Mouse (Mus musculus) intestine, embryonic 14.5 days (tissue): ENCODE measurements around the gene Lmod3. TPM values are rescaled to one million over a fixed set of nuclear protein-coding genes. Genes with fewer than 3 reads are reported as not detected.

ENCODE experiments used
- ATAC-seq: fragments of 200-750 bp; cut with Nextera tagmentation; replicated peaks from 2 replicates; pipeline ENCODE4 v1.8.0; 2017; ENCODE audit warnings: low read depth, moderate number of reproducible peaks, moderate TSS enrichment, moderate library complexity; ENCODE audit not compliant: low FRiP score, low TSS enrichment
- DNase-seq: peaks from one replicate; pipeline ENCODE4 v3.0.0-alpha.2; 2018; ENCODE audit warnings: low spot score
- H3K27ac ChIP-seq: fragments of 300-500 bp; sonication (generic); 2 replicates; pipeline ENCODE4 v1.5.1; 2014; ENCODE audit warnings: low read depth, mild to moderate bottlenecking, control low read depth
- H3K27me3 ChIP-seq: fragments of 300-500 bp; sonication (generic); replicated peaks from 2 replicates; pipeline ENCODE4 v1.6.1; 2014; ENCODE audit warnings: low read length, control low read depth; ENCODE audit not compliant: control insufficient read depth, insufficient read depth
- H3K36me3 ChIP-seq: fragments of 300-500 bp; sonication (generic); 2 replicates; pipeline ENCODE4 v1.6.1; 2014; ENCODE audit warnings: low read length, control low read depth; ENCODE audit not compliant: control insufficient read depth, insufficient read depth
- H3K4me1 ChIP-seq: fragments of 300-500 bp; sonication (generic); replicated peaks from 2 replicates; pipeline ENCODE4 v1.6.1; 2014; ENCODE audit warnings: low read length, control low read depth, mixed read lengths; ENCODE audit not compliant: control insufficient read depth, insufficient read depth
- H3K4me2 ChIP-seq: fragments of 300-500 bp; sonication (generic); 2 replicates; pipeline ENCODE4 v1.6.1; 2014; ENCODE audit warnings: low read length
- H3K4me3 ChIP-seq: fragments of 300-500 bp; sonication (generic); 2 replicates; pipeline ENCODE4 v1.5.1; 2014; ENCODE audit warnings: low read depth, low read length, control low read depth, mixed read lengths
- H3K9ac ChIP-seq: fragments of 300-500 bp; sonication (generic); 2 replicates; pipeline ENCODE4 v1.6.1; 2014; ENCODE audit warnings: mild to moderate bottlenecking, low read length
- H3K9me3 ChIP-seq: fragments of 300-500 bp; sonication (generic); 2 replicates; pipeline ENCODE4 v1.6.1; 2016; ENCODE audit warnings: low read length, control low read depth; ENCODE audit not compliant: control insufficient read depth
- WGBS: fragments of 180-500 bp; shearing (Covaris S2); extraction: QIAGEN DNeasy Blood & Tissue Kit; methylation state at CpG from one replicate; pipeline ENCODE4 v1.1.7; 2014; 5-methylcytosine and 5-hydroxymethylcytosine counted together
- polyA plus RNA-seq: library from polyadenylated mRNA; unstranded; fragments of >200 nt; fragmentation: Nextera tagmentation; extraction: Ambion mirVana; gene quantifications from 2 replicates; pipeline ENCODE4 v1.2.1, GENCODE M21; 2014

Lmod3 gene
- polyA plus RNA-seq, 1 experiment from 2014 or later, result 0.11 TPM

DNA sequence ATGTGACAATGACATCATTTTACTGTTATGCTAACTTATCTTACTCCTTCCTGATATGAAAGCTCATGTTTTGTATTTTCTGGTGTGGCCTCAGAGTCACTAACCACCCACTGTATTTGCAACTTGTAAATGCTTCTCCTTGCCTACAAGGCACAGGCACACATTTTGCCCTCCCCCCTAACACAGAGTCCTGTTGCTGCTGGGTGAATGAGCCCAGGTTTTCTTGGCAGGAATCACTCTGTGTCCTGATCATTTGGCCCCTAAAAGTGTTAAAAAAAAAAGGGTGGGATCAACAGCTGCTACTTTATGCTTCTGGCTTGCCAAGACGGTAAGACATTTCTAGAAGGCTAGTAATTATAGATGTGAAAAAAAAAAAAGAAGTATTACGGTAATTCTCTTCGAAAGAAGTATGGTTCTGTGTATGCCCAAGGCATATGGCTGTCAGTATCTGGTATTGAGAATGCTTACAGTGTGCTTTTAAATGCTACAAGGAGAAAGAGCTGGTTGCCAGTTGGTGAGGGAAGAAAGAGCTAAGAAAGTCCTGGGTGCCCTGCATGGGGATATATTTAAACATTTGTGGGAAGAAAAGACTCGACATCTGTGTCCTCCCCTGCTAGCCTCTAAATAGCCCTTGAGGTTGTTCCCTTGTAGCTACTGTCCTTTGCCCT lies 36.3 kb downstream of the Lmod3 start:
- no peaks in the 10 kb centered on the region for H3K9me3 ChIP-seq
- H3K4me2 ChIP-seq, result no peak overlapping the region
- no peaks in the 10 kb centered on the region for H3K27me3 ChIP-seq
- no peaks in the 10 kb centered on the region; the same call in 1 of the 2 replicates for H3K36me3 ChIP-seq
- H3K4me3 ChIP-seq, result no peak overlapping the region
- no peak overlapping the region for H3K27ac ChIP-seq
- no peak overlapping the region for H3K9ac ChIP-seq
- no peak for ATAC-seq
- 78% methylated on average over 4 of the region's 4 CpGs for WGBS
- no peak for DNase-seq
- H3K4me1 ChIP-seq, result peaks cover 4% of the 10 kb centered on the region; the same call in 1 of the 2 replicates

DNA sequence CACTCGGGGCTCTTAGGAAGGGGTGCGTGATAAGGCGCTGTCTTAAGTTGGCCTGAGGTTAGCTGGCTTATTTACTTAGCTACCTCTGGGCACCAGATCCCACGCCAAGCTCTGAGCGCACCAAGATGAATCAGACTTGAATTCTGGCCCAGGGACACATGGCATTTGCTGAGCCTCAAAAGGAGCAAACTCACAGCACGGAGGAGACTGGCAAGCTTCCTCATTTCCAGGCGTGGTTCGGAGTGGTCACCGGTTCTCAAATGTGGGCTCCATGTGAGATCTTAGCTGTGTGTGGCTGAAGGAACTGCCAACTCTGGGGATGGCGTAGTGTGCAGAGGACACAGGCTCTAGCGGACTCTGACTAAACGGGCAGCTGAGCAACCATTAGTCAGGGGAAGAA lies 40.6 kb downstream of the Lmod3 start:
- H3K4me3 ChIP-seq, result peak overlapping the region; percentile 69; the same call in 1 of the 2 replicates
- H3K4me1 ChIP-seq, result peaks cover 11% of the 10 kb centered on the region
- H3K9me3 ChIP-seq, result no peaks in the 10 kb centered on the region
- DNase-seq (no peak), ATAC-seq (no peak)
- H3K27me3 ChIP-seq, result no peaks in the 10 kb centered on the region
- no peak overlapping the region for H3K27ac ChIP-seq
- H3K4me2 ChIP-seq, result peak overlapping the region; percentile 78
- 73% methylated on average over 12 of the region's 12 CpGs for WGBS
- 0 out of 2 replicates have a peak overlapping the region, but pooled peaks have one; percentile 18 for H3K9ac ChIP-seq
- H3K36me3 ChIP-seq, result no peaks in the 10 kb centered on the region; the same call in 1 of the 2 replicates

DNA sequence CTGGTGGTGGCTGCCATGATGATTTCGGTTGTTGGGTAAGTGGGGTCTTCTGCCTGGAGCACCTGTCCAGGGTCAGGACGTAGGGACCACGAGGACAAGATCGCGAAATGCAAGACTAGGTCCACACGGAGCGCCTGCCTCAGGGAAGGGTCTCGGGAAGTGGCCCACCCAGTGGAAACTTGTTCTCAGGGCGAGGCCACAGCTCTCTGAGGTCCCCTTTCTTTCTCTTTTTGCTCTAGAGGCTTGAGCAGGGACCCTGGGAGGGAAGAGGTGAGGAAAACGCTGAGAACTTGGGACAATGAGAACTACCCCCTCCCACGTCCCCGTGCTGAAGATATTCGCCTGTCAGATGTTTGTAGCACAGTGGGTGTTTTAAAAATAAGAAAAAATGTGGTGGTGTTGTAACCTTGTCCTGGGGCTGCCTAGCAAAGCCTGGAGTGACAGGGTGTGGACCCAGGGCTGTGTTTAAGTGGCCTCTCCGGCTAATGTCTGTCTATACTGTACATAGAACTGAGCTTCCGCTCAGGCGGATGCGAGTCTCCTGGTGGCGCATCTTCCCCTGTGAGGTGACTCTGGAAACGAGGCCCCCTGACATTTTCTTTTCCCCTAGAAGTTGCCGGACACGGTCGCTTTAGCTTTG lies 41.5 kb downstream of the Lmod3 start:
- WGBS, result 2% methylated on average over 22 of the region's 22 CpGs
- Histone ChIP-seq H3K27me3 (no peaks in the 10 kb centered on the region), H3K9me3 (no peaks in the 10 kb centered on the region), H3K9ac (peak overlapping the region; percentile 57), H3K4me1 (peaks cover 11% of the 10 kb centered on the region), H3K4me2 (peak overlapping the region; percentile 78), H3K4me3 (peak overlapping the region; percentile 69), H3K36me3 (no peaks in the 10 kb centered on the region; the same call in 1 of the 2 replicates), H3K27ac (0 out of 2 replicates have a peak overlapping the region, but pooled peaks have one; percentile 2)
- DNase-seq (peak; percentile 62), ATAC-seq (peak; percentile 51)

DNA sequence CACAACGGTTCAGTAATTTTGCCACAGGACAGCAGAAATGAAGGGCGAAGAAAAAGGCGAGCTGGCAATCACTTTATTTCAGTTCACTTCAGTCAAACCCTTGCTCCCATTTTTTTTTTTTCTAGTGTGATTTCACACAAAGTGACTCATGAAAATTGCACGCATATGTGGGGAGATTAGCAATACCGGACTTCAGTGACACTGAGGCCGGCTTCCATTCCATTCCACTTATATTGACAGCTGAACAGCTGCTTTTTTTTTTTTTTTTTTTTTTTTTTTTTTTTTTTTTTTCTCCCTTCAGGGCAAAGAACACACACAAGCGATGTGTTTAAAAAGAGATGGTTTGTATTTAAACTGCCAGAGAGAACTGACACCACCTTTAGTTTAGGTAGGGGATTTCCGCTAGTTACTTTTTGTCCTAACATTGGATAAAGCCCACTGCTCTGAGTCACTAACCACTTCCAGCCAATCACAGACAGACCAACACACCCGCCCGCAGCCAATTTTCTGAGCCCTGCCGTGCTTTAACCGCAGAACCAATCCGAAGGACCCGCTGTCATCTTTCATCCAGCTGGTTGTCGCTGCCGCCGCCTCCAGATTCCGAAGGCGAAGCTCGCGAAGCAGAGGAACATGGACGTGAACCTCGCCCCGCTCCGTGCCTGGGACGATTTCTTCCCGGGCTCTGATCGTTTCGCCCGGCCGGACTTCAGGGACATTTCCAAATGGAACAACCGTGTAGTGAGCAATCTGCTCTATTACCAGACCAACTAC lies 42.2 kb downstream of the Lmod3 start, which contains the start of gene Arl6ip5:
TSS of gene Arl6ip5 (plus strand) at position 499 of the 771 bp plus-strand sequence.
- DNase-seq, result peak; percentile 91
- H3K4me3 ChIP-seq, result peak within 1 kb of the TSS; percentile 69
- H3K9me3 ChIP-seq, result no peaks in the 10 kb centered on the region
- H3K36me3 ChIP-seq, result no peaks in the 10 kb centered on the region; the same call in 1 of the 2 replicates
- H3K4me2 ChIP-seq, result peak within 1 kb of the TSS; percentile 78
- peaks cover 11% of the 10 kb centered on the region for H3K4me1 ChIP-seq
- peak within 1 kb of the TSS; percentile 57 for H3K9ac ChIP-seq
- ATAC-seq, result peak; percentile 76
- 0 out of 2 replicates have a peak within 1 kb of the TSS, but pooled peaks have one; percentile 2 for H3K27ac ChIP-seq
- WGBS, result 11% methylated on average over 32 of the region's 32 CpGs
- H3K27me3 ChIP-seq, result no peaks in the 10 kb centered on the region

DNA sequence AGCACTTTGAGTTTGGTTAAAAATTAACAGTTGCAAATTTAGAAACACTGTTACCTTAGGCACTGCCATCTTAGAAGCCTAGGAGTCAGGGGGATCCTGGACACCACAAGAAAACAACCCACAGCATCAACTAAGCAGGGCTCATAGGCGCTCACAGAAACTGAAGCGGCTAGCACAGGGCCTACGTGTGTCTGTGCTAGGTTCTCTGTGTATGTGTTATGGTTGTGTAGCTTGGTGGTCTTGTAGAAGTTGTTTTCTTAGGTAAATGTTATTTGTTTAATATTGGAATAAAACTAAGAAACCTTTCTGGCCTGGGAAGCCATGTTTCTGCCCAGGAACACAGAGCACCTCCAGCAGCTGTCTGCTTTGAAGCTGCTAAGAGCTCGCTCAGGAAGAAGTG lies 42.8 kb downstream of the Lmod3 start:
- no peak for DNase-seq
- H3K27me3 ChIP-seq, result no peaks in the 10 kb centered on the region
- no peak overlapping the region for H3K4me2 ChIP-seq
- no peak overlapping the region for H3K4me3 ChIP-seq
- 88% methylated on average over 4 of the region's 4 CpGs for WGBS
- H3K9ac ChIP-seq, result no peak overlapping the region
- H3K36me3 ChIP-seq, result no peaks in the 10 kb centered on the region; the same call in 1 of the 2 replicates
- no peaks in the 10 kb centered on the region for H3K9me3 ChIP-seq
- no peak overlapping the region for H3K27ac ChIP-seq
- H3K4me1 ChIP-seq, result peaks cover 11% of the 10 kb centered on the region
- no peak for ATAC-seq

DNA sequence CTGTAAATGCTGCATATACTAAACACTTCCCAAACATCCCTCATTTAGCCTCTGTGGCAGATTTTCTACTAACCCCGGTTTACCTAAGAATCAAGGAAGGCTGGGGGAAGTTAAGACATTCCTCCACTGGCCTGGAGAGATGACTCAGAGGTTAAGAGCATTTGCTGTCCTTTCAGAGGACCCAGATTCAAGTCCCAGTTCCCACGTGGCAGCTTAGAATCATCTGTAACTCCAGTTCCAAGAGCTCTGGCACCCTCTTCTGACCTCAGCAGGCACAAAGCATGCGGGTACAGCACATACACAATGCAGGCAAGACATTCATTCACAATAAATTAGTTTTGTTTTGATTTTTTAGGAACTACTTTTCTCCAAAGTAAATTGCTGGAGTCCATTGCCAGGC lies 43.4 kb downstream of the Lmod3 start:
- DNase-seq (no peak), ATAC-seq (no peak)
- no peak overlapping the region for H3K9ac ChIP-seq
- no peaks in the 10 kb centered on the region for H3K36me3 ChIP-seq
- 56% methylated on average over 3 of the region's 3 CpGs for WGBS
- no peak overlapping the region for H3K4me2 ChIP-seq
- H3K9me3 ChIP-seq, result no peaks in the 10 kb centered on the region
- H3K27ac ChIP-seq, result no peak overlapping the region
- no peak overlapping the region for H3K4me3 ChIP-seq
- H3K27me3 ChIP-seq, result no peaks in the 10 kb centered on the region
- peaks cover 15% of the 10 kb centered on the region for H3K4me1 ChIP-seq

DNA sequence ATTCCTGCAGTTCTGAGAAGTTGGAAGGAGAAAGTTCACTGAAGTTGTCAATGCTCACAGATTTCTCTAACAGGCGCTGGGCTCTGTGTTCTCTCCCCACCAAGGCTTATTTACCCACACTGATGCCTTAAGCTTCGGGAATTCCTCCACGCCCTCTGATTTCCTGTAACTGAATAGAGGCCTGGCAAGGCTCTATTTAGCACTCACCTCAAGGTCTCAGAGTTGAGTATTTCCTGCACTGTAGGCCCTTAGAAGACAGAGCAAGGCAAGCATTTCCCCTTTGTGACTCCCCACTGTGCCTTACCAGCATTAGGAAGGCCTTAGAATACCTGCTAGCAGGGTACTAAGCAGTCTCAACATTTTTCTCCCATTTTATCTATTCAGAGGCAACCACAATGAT lies 44.2 kb downstream of the Lmod3 start:
- Histone ChIP-seq H3K9me3 (no peaks in the 10 kb centered on the region), H3K36me3 (no peaks in the 10 kb centered on the region), H3K9ac (no peak overlapping the region), H3K4me3 (no peak overlapping the region), H3K4me1 (peaks cover 16% of the 10 kb centered on the region), H3K27me3 (no peaks in the 10 kb centered on the region), H3K27ac (0 out of 2 replicates have a peak overlapping the region, but pooled peaks have one; percentile 1), H3K4me2 (no peak overlapping the region)
- WGBS, result 26% methylated on average over 3 of the region's 3 CpGs
- DNase-seq (no peak), ATAC-seq (no peak)

DNA sequence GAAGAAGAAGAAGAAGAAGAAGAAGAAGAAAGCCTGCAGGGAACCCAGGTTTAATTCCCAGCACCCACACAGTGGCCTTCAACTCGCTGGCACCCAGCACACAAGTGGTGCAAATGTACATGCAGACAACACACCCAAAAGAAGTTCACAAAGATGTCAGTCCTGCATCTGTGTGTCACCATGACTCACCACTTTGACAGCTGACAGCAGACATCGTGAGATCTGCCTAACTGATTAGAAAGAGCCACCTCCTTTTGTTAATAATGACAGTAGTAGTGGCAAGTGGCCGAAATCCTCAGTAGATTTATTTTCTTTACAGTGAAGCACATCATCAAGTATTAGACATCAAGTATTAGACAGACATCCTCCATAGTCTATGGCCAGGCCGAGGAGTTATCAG lies 45.5 kb downstream of the Lmod3 start:
- DNase-seq (no peak), ATAC-seq (no peak)
- Histone ChIP-seq H3K4me1 (peaks cover 16% of the 10 kb centered on the region), H3K4me3 (no peak overlapping the region), H3K27ac (no peak overlapping the region), H3K36me3 (no peaks in the 10 kb centered on the region), H3K9ac (no peak overlapping the region), H3K4me2 (no peak overlapping the region), H3K9me3 (no peaks in the 10 kb centered on the region), H3K27me3 (no peaks in the 10 kb centered on the region)
- 76% methylated on average over 4 of the region's 4 CpGs for WGBS
